Mouse (Mus musculus) heart, embryonic 14.5 days (tissue): Measurements from ENCODE around the gene Pomt1. TPM values are rescaled to one million over a fixed set of nuclear protein-coding genes. Genes with fewer than 3 reads are reported as not detected.

Source experiments
- ATAC-seq: fragments of 200-750 bp; cut with Nextera tagmentation; 2 replicates; pipeline ENCODE4 v1.8.0; 2017; ENCODE audit warnings: low read depth, moderate TSS enrichment; ENCODE audit not compliant: insufficient number of reproducible peaks, insufficient read depth, low FRiP score
- H3K27ac ChIP-seq, 2 experiments: fragments of 200-500 bp in 1 of 2; fragments of 300-500 bp in 1 of 2; sonication (generic) in 1 of 2; replicated peaks in 1 of 2; 2 replicates each; pipeline ENCODE4 v1.5.1; 2012 to 2014; ENCODE audit warnings: low read depth in 2 of 2, low read length in 2 of 2, control low read depth in 1 of 2, mild to moderate bottlenecking in 1 of 2, mixed read lengths in 1 of 2; ENCODE audit not compliant: control insufficient read depth in 1 of 2, insufficient read depth in 1 of 2
- H3K27me3 ChIP-seq: fragments of 300-500 bp; sonication (generic); 2 replicates; pipeline ENCODE4 v1.6.1; 2014; ENCODE audit warnings: mild to moderate bottlenecking, low read length, control low read depth; ENCODE audit not compliant: control insufficient read depth, insufficient read depth
- H3K36me3 ChIP-seq: fragments of 300-500 bp; sonication (generic); 2 replicates; pipeline ENCODE4 v1.6.1; 2014; ENCODE audit warnings: mild to moderate bottlenecking, control low read depth, low read length, mixed read lengths; ENCODE audit not compliant: control insufficient read depth, insufficient read depth
- H3K4me1 ChIP-seq, 2 experiments: fragments of 200-500 bp in 1 of 2; fragments of 300-500 bp in 1 of 2; sonication (generic) in 1 of 2; 2 replicates each; pipeline ENCODE4 v1.6.1; 2012 to 2014; ENCODE audit warnings: low read length in 2 of 2, control low read depth in 1 of 2, mixed read lengths in 1 of 2; ENCODE audit not compliant: control insufficient read depth in 2 of 2, insufficient read depth in 2 of 2
- H3K4me2 ChIP-seq: fragments of 300-500 bp; sonication (generic); 2 replicates; pipeline ENCODE4 v1.6.1; 2014; ENCODE audit warnings: mild to moderate bottlenecking, low read length
- H3K4me3 ChIP-seq, 2 experiments: fragments of 200-500 bp in 1 of 2; fragments of 300-500 bp in 1 of 2; sonication (generic) in 1 of 2; 2 replicates each; pipeline ENCODE4 v1.5.1; 2012 to 2014; ENCODE audit warnings: low read length in 2 of 2, mild to moderate bottlenecking in 2 of 2, control low read depth in 1 of 2, low read depth in 1 of 2, moderate library complexity in 1 of 2; ENCODE audit not compliant: control insufficient read depth in 1 of 2, insufficient read depth in 1 of 2
- H3K9ac ChIP-seq: fragments of 300-500 bp; sonication (generic); 2 replicates; pipeline ENCODE4 v1.6.1; 2014; ENCODE audit warnings: mild to moderate bottlenecking, low read length
- H3K9me3 ChIP-seq: fragments of 300-500 bp; sonication (generic); 2 replicates; pipeline ENCODE4 v1.6.1; 2016; ENCODE audit warnings: low read length, control low read depth; ENCODE audit not compliant: control insufficient read depth
- WGBS: fragments of 180-500 bp; shearing (Covaris S2); extraction: QIAGEN DNeasy Blood & Tissue Kit; methylation state at CpG from one replicate; pipeline ENCODE4 v1.1.7; 2014; 5-methylcytosine and 5-hydroxymethylcytosine counted together
- polyA plus RNA-seq: library from polyadenylated mRNA; unstranded; fragments of >200 nt; fragmentation: Nextera tagmentation; extraction: Ambion mirVana; gene quantifications from 2 replicates; pipeline ENCODE4 v1.2.1, GENCODE M21; 2014

The Pomt1 gene
- polyA plus RNA-seq, 1 experiment from 2014 or later, result 17.3 TPM

GRCm38 (mm10) chr2:32258887-32259533 is 22.6 kb downstream of the Pomt1 start:
- H3K4me3 ChIP-seq, result peak overlapping the region; percentile 58 to 75
- H3K27me3 ChIP-seq, result no peaks in the 10 kb centered on the region
- no peak overlapping the region for H3K27ac ChIP-seq
- peak overlapping the region; percentile 74 for H3K4me2 ChIP-seq
- H3K9me3 ChIP-seq, result no peaks in the 10 kb centered on the region
- peak overlapping the region; percentile 79 for H3K9ac ChIP-seq
- H3K4me1 ChIP-seq, result peaks cover 0 to 10% of the 10 kb centered on the region in 2 experiments; a peak in 3 of 4 replicates
- ATAC-seq, result no peak
- 44% methylated on average over 6 of the region's 6 CpGs for WGBS
- H3K36me3 ChIP-seq, result peaks cover 38% of the 10 kb centered on the region

GRCm38 (mm10) chr2:32259657-32260417 is 23.4 kb downstream of the Pomt1 start, which contains the start of gene Uck1:
TSS of gene Uck1 (minus strand) at chr2:32260159.
- no peaks in the 10 kb centered on the region for H3K9me3 ChIP-seq
- peak; percentile 84 for ATAC-seq
- H3K4me3 ChIP-seq, result peak within 1 kb of the TSS; percentile 58 to 75
- peak within 1 kb of the TSS in 1 of 2 experiments; percentile 41; a peak in 2 of 4 replicates for H3K27ac ChIP-seq
- H3K27me3 ChIP-seq, result no peaks in the 10 kb centered on the region
- WGBS, result 2% methylated on average over 59 of the region's 59 CpGs
- H3K4me1 ChIP-seq, result peaks cover 0 to 10% of the 10 kb centered on the region in 2 experiments; a peak in 3 of 4 replicates
- peak within 1 kb of the TSS; percentile 74 for H3K4me2 ChIP-seq
- H3K36me3 ChIP-seq, result peaks cover 30% of the 10 kb centered on the region
- peak within 1 kb of the TSS; percentile 79 for H3K9ac ChIP-seq

- Histone ChIP-seq H3K4me3 (no peak overlapping the region), H3K4me2 (no peak overlapping the region), H3K36me3 (peaks cover 28% of the 10 kb centered on the region), H3K9me3 (no peaks in the 10 kb centered on the region), H3K4me1 (peaks cover 0 to 10% of the 10 kb centered on the region in 2 experiments; a peak in 3 of 4 replicates), H3K27me3 (no peaks in the 10 kb centered on the region), H3K27ac (no peak overlapping the region), H3K9ac (no peak overlapping the region)
- WGBS, result 34% methylated on average over 4 of the region's 4 CpGs
- no peak for ATAC-seq
Observed at GRCm38 (mm10) chr2:32260635-32261034, 24.2 kb downstream of the Pomt1 start.

- Histone ChIP-seq H3K4me2 (no peak overlapping the region), H3K9ac (no peak overlapping the region), H3K36me3 (peaks cover 38% of the 10 kb centered on the region), H3K4me1 (no peaks in the 10 kb centered on the region), H3K27me3 (no peaks in the 10 kb centered on the region), H3K9me3 (no peaks in the 10 kb centered on the region), H3K4me3 (no peak overlapping the region), H3K27ac (no peak overlapping the region)
- 49% methylated on average over 3 of the region's 3 CpGs for WGBS
- no peak for ATAC-seq
Observed at GRCm38 (mm10) chr2:32275823-32276222, 39.4 kb downstream of the Pomt1 start.

- peaks cover 85% of the 10 kb centered on the region for H3K36me3 ChIP-seq
- no peaks in the 10 kb centered on the region for H3K27me3 ChIP-seq
- H3K27ac ChIP-seq, result peak overlapping the region in 1 of 2 experiments; percentile 20; a peak in 1 of 4 replicates
- WGBS, result 59% methylated on average over 2 of the region's 2 CpGs
- H3K9ac ChIP-seq, result no peak overlapping the region; the same call in 1 of the 2 replicates
- no peak overlapping the region for H3K4me3 ChIP-seq
- no peak overlapping the region for H3K4me2 ChIP-seq
- ATAC-seq, result no peak
- peaks cover 2 to 14% of the 10 kb centered on the region in 2 experiments; a peak in 3 of 4 replicates for H3K4me1 ChIP-seq
- no peaks in the 10 kb centered on the region for H3K9me3 ChIP-seq
Observed at GRCm38 (mm10) chr2:32282289-32282688, 45.9 kb downstream of the Pomt1 start.

GRCm38 (mm10) chr2:32282727-32283126 is 46.3 kb downstream of the Pomt1 start:
- ATAC-seq, result no peak
- peak overlapping the region in 1 of 2 experiments; percentile 20; a peak in 1 of 4 replicates for H3K27ac ChIP-seq

GRCm38 (mm10) chr2:32283986-32284385 is 47.6 kb downstream of the Pomt1 start:
- Histone ChIP-seq H3K9me3 (no peaks in the 10 kb centered on the region), H3K27ac (no peak overlapping the region), H3K27me3 (no peaks in the 10 kb centered on the region), H3K36me3 (peaks cover 68% of the 10 kb centered on the region), H3K4me2 (no peak overlapping the region), H3K4me1 (peaks cover 4 to 17% of the 10 kb centered on the region in 2 experiments), H3K4me3 (no peak overlapping the region), H3K9ac (no peak overlapping the region)
- no peak for ATAC-seq
- WGBS, result 93% methylated on average over 3 of the region's 3 CpGs

More at GRCm38 (mm10) chr2:32282727-32283126, 46.3 kb downstream of the Pomt1 start:
- peaks cover 81% of the 10 kb centered on the region for H3K36me3 ChIP-seq
- H3K4me2 ChIP-seq, result no peak overlapping the region
- H3K27me3 ChIP-seq, result no peaks in the 10 kb centered on the region
- no peak overlapping the region for H3K4me3 ChIP-seq
- H3K4me1 ChIP-seq, result peaks cover 2 to 14% of the 10 kb centered on the region in 2 experiments; a peak in 3 of 4 replicates
- H3K9me3 ChIP-seq, result no peaks in the 10 kb centered on the region
- H3K9ac ChIP-seq, result no peak overlapping the region; the same call in 1 of the 2 replicates
- WGBS, result 74% methylated on average over 1 of the region's 1 CpGs
